Mouse (Mus musculus): ENCODE measurements around the gene Nckap5.

DNA sequence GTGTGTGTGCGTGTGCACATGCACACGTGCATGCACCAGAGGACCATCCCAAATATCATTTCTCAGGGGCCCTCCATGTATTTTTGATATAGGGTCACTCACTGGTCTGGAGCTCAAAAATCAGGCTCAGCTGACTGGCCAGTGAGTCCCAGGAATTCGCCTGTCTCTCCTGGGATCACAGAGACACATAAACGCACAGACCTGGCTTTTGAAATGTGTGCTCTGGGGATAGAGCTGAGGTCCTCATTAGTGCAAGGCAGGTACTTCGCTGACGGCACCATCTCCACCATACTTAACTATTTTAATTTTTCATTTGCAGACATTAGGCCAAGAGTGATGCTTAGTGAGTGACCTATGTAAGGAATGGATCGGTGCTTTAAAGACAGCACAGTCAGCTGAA, 743.4 kb downstream of the Nckap5 start:
- TF ChIP-seq CTCF (IDR thresholded peaks at IDR 0.05; ENCODE audit: insufficient read depth, low read depth, low read length) (no peak), POLR2A (IDR thresholded peaks at IDR 0.05; ENCODE audit: insufficient read depth, low read depth, low read length) (no peak)
